Comparison of ENCODE assay signal across 11 mouse cellular contexts in genomic region chr13:55636185-55636983, GRCm38 (mm10). TPM values are rescaled to one million over a fixed set of nuclear protein-coding genes. Genes with fewer than 3 reads are reported as not detected.
DNase-seq lines count a peak whose midpoint lies in the region; ATAC-seq lines count a peak whose summit lies in the region.
"Had no signal": no experiment of that assay in that cellular context is flagged by ENCODE, and none has a peak within 500 bp of the region (broad histone marks: within the 10 kb centered on the region; RNA-seq: fewer than 3 reads in every experiment).

No protein-coding gene starts in this region.

- H3K27me3 ChIP-seq in forebrain, embryonic 10.5 days (ENCODE audit: poor library complexity, severe bottlenecking), result no peaks in the 10 kb centered on the region
- no peaks in the 10 kb centered on the region for H3K27me3 ChIP-seq in forebrain, embryonic 16.5 days (replicated peaks; ENCODE audit: control insufficient read depth, insufficient read depth, low read length)
- no peaks in the 10 kb centered on the region for H3K27me3 ChIP-seq in megakaryocyte, embryonic 14.5 days (replicated peaks)
- no peaks in the 10 kb centered on the region for H3K27me3 ChIP-seq in limb, embryonic 10.5 days (ENCODE audit: low read depth, poor library complexity, severe bottlenecking)
- H3K27me3 ChIP-seq in neural tube, embryonic 13.5 days, result no peaks in the 10 kb centered on the region

- no peak for ATAC-seq in forebrain, embryonic 16.5 days
- no peak for ATAC-seq in megakaryocyte, adult 5-6 weeks (ENCODE audit: poor library complexity, severe bottlenecking)
- ATAC-seq in neural tube, embryonic 13.5 days (ENCODE audit: low read depth), result no peak

- H3K4me3 ChIP-seq in forebrain, embryonic 10.5 days, result peak overlapping the region; percentile 100
- H3K4me3 ChIP-seq in forebrain, embryonic 16.5 days (replicated peaks; ENCODE audit: low read length), result no peak overlapping the region
- H3K4me3 ChIP-seq in megakaryocyte, embryonic 14.5 days (replicated peaks), result peak overlapping the region; percentile 80
- H3K4me3 ChIP-seq in limb, embryonic 10.5 days, result peak overlapping the region; percentile 100; the same call in 1 of the 2 replicates
- H3K4me3 ChIP-seq in neural tube, embryonic 13.5 days, result peak overlapping the region; percentile 97

- H3K9me3 ChIP-seq in forebrain, embryonic 10.5 days, result no peaks in the 10 kb centered on the region
- H3K9me3 ChIP-seq in forebrain, embryonic 16.5 days (ENCODE audit: control insufficient read depth, low read length), result no peaks in the 10 kb centered on the region
- no peaks in the 10 kb centered on the region for H3K9me3 ChIP-seq in megakaryocyte, embryonic 14.5 days
- H3K9me3 ChIP-seq in limb, embryonic 10.5 days (replicated peaks), result no peaks in the 10 kb centered on the region
- H3K9me3 ChIP-seq in neural tube, embryonic 13.5 days, result no peaks in the 10 kb centered on the region

- no peak overlapping the region for H3K9ac ChIP-seq in forebrain, embryonic 16.5 days (replicated peaks; ENCODE audit: low read depth, low read length)
- H3K9ac ChIP-seq in neural tube, embryonic 13.5 days, result 0 out of 2 replicates have a peak overlapping the region, but pooled peaks have one; percentile 22

- 92% methylated on average over 14 of the region's 14 CpGs for WGBS in forebrain, embryonic 10.5 days
- WGBS in forebrain, embryonic 16.5 days, result 91% methylated on average over 14 of the region's 14 CpGs
- WGBS in limb, embryonic 10.5 days, result 91% methylated on average over 14 of the region's 14 CpGs
- WGBS in neural tube, embryonic 13.5 days, result 92% methylated on average over 14 of the region's 14 CpGs

- H3K36me3 ChIP-seq in forebrain, embryonic 10.5 days (replicated peaks), result peaks cover 69% of the 10 kb centered on the region
- H3K36me3 ChIP-seq in forebrain, embryonic 16.5 days (ENCODE audit: control insufficient read depth, insufficient read depth), result peaks cover 17% of the 10 kb centered on the region
- H3K36me3 ChIP-seq in megakaryocyte, embryonic 14.5 days (replicated peaks; ENCODE audit: low read length), result peaks cover 56% of the 10 kb centered on the region
- H3K36me3 ChIP-seq in limb, embryonic 10.5 days, result peaks cover 73% of the 10 kb centered on the region
- H3K36me3 ChIP-seq in neural tube, embryonic 13.5 days, result peaks cover 57% of the 10 kb centered on the region

- no peak for DNase-seq in forebrain, embryonic 10.5 days (ENCODE audit: extremely low spot score, low spot score)
- no peak for DNase-seq in limb, embryonic 10.5 days (ENCODE audit: low spot score)
- DNase-seq in urinary bladder, postnatal 25 days (ENCODE audit: low spot score), result no peak
- no peak for DNase-seq in cerebellum, adult 9-10 months
- DNase-seq: adrenal gland, adult 8-10 months; retina, postnatal 1 day; thymus, postnatal 4 days had no signal

- H3K27ac ChIP-seq in forebrain, embryonic 10.5 days, result no peak overlapping the region
- H3K27ac ChIP-seq in forebrain, embryonic 16.5 days (ENCODE audit: low read length), result no peak overlapping the region
- H3K27ac ChIP-seq in limb, embryonic 10.5 days, result no peak overlapping the region
- no peak overlapping the region for H3K27ac ChIP-seq in neural tube, embryonic 13.5 days (replicated peaks)

- H3K4me2 ChIP-seq in forebrain, embryonic 16.5 days (ENCODE audit: low read length), result no peak overlapping the region
- peak overlapping the region; percentile 93 for H3K4me2 ChIP-seq in neural tube, embryonic 13.5 days

- H3K4me1 ChIP-seq in forebrain, embryonic 10.5 days, result peaks cover 18% of the 10 kb centered on the region
- H3K4me1 ChIP-seq in forebrain, embryonic 16.5 days (replicated peaks; ENCODE audit: control insufficient read depth, insufficient read depth, low read length), result peaks cover 11% of the 10 kb centered on the region
- H3K4me1 ChIP-seq in megakaryocyte, embryonic 14.5 days, result peaks cover 55% of the 10 kb centered on the region
- H3K4me1 ChIP-seq in limb, embryonic 10.5 days, result peaks cover 20% of the 10 kb centered on the region
- peaks cover 25% of the 10 kb centered on the region for H3K4me1 ChIP-seq in neural tube, embryonic 13.5 days (replicated peaks)

RNA-seq across cellular contexts. Expression of gene Ddx46, which starts 1.6 kb away (rescaled TPM):
- polyA plus RNA-seq in forebrain, embryonic 10.5 days (2016; fragmentation: Nextera tagmentation; extraction: Ambion mirVana), result 44.1 and 48.0 TPM in 2 replicates
- polyA plus RNA-seq in forebrain, embryonic 16.5 days (2015; fragmentation: Nextera tagmentation; extraction: Ambion mirVana), result 34.2 and 36.4 TPM in 2 replicates
- 5.4 and 12.8 TPM in 2 replicates for polyA plus RNA-seq in megakaryocyte, embryonic 14.5 days (2012; ENCODE audit: insufficient read depth, low replicate concordance)
- total RNA-seq in megakaryocyte, adult 5-6 weeks (2015), result 44.2 and 49.5 TPM in 2 replicates
- 58.1 and 60.1 TPM in 2 replicates for total RNA-seq in megakaryocyte, adult 5-6 weeks (2017)
- polyA plus RNA-seq in limb, embryonic 10.5 days (2016; fragmentation: Nextera tagmentation; extraction: Ambion mirVana), result 41.5 and 45.6 TPM in 2 replicates
- 27.5 and 27.8 TPM in 2 replicates for polyA plus RNA-seq in neural tube, embryonic 13.5 days (2015; fragmentation: Nextera tagmentation; extraction: Ambion mirVana)

RNA-seq across cellular contexts. Expression of gene Caml, which starts 13.6 kb away (rescaled TPM):
- 51.6 and 54.5 TPM in 2 replicates for polyA plus RNA-seq in forebrain, embryonic 10.5 days (2016; fragmentation: Nextera tagmentation; extraction: Ambion mirVana)
- polyA plus RNA-seq in forebrain, embryonic 16.5 days (2015; fragmentation: Nextera tagmentation; extraction: Ambion mirVana), result 96.9 and 104 TPM in 2 replicates
- polyA plus RNA-seq in megakaryocyte, embryonic 14.5 days (2012; ENCODE audit: insufficient read depth, low replicate concordance), result 12.6 and 59.7 TPM in 2 replicates
- 30.5 and 30.6 TPM in 2 replicates for total RNA-seq in megakaryocyte, adult 5-6 weeks (2015)
- total RNA-seq in megakaryocyte, adult 5-6 weeks (2017), result 25.9 and 36.6 TPM in 2 replicates
- polyA plus RNA-seq in limb, embryonic 10.5 days (2016; fragmentation: Nextera tagmentation; extraction: Ambion mirVana), result 48.1 and 53.3 TPM in 2 replicates
- polyA plus RNA-seq in neural tube, embryonic 13.5 days (2015; fragmentation: Nextera tagmentation; extraction: Ambion mirVana), result 111 TPM in 2 replicates

RNA-seq across cellular contexts. Expression of gene B4galt7, which starts 36.7 kb away (rescaled TPM):
- polyA plus RNA-seq in forebrain, embryonic 10.5 days (2016; fragmentation: Nextera tagmentation; extraction: Ambion mirVana), result 26.6 and 28.9 TPM in 2 replicates
- polyA plus RNA-seq in forebrain, embryonic 16.5 days (2015; fragmentation: Nextera tagmentation; extraction: Ambion mirVana), result 29.9 and 41.4 TPM in 2 replicates
- polyA plus RNA-seq in megakaryocyte, embryonic 14.5 days (2012; ENCODE audit: insufficient read depth, low replicate concordance), result 11.6 and 13.8 TPM in 2 replicates
- total RNA-seq in megakaryocyte, adult 5-6 weeks (2015), result 10.4 TPM in 2 replicates
- 11.3 and 11.8 TPM in 2 replicates for total RNA-seq in megakaryocyte, adult 5-6 weeks (2017)
- polyA plus RNA-seq in limb, embryonic 10.5 days (2016; fragmentation: Nextera tagmentation; extraction: Ambion mirVana), result 30.9 and 31.6 TPM in 2 replicates
- polyA plus RNA-seq in neural tube, embryonic 13.5 days (2015; fragmentation: Nextera tagmentation; extraction: Ambion mirVana), result 44.3 and 48.1 TPM in 2 replicates

RNA-seq across cellular contexts. Expression of gene B230219D22Rik, which starts 56.5 kb away (rescaled TPM):
- polyA plus RNA-seq in forebrain, embryonic 10.5 days (2016; fragmentation: Nextera tagmentation; extraction: Ambion mirVana), result 46.7 and 48.7 TPM in 2 replicates
- 74.6 and 74.9 TPM in 2 replicates for polyA plus RNA-seq in forebrain, embryonic 16.5 days (2015; fragmentation: Nextera tagmentation; extraction: Ambion mirVana)
- polyA plus RNA-seq in megakaryocyte, embryonic 14.5 days (2012; ENCODE audit: insufficient read depth, low replicate concordance), result 1.5 and 4.6 TPM in 2 replicates
- 59.5 and 68.7 TPM in 2 replicates for total RNA-seq in megakaryocyte, adult 5-6 weeks (2015)
- total RNA-seq in megakaryocyte, adult 5-6 weeks (2017), result 32.5 and 35.8 TPM in 2 replicates
- polyA plus RNA-seq in limb, embryonic 10.5 days (2016; fragmentation: Nextera tagmentation; extraction: Ambion mirVana), result 55.5 and 65.2 TPM in 2 replicates
- 69.7 and 73.4 TPM in 2 replicates for polyA plus RNA-seq in neural tube, embryonic 13.5 days (2015; fragmentation: Nextera tagmentation; extraction: Ambion mirVana)
